Mouse (Mus musculus): ENCODE data around the gene Lrrc31. TPM values are rescaled to one million over a fixed set of nuclear protein-coding genes. Genes with fewer than 3 reads are reported as not detected.

Lrrc31 gene
- total RNA-seq (2023) = not detected

GRCm38 (mm10) chr3:30699711-30700505 lies at the start of gene Lrrc31:
TSS of gene Lrrc31 (minus strand) at chr3:30699843.

GRCm38 (mm10) chr3:30746006-30746405 lies 46.4 kb upstream of the Lrrc31 start, which contains the start of gene Samd7:
TSS of gene Samd7 (plus strand) at chr3:30746293.

DNA sequence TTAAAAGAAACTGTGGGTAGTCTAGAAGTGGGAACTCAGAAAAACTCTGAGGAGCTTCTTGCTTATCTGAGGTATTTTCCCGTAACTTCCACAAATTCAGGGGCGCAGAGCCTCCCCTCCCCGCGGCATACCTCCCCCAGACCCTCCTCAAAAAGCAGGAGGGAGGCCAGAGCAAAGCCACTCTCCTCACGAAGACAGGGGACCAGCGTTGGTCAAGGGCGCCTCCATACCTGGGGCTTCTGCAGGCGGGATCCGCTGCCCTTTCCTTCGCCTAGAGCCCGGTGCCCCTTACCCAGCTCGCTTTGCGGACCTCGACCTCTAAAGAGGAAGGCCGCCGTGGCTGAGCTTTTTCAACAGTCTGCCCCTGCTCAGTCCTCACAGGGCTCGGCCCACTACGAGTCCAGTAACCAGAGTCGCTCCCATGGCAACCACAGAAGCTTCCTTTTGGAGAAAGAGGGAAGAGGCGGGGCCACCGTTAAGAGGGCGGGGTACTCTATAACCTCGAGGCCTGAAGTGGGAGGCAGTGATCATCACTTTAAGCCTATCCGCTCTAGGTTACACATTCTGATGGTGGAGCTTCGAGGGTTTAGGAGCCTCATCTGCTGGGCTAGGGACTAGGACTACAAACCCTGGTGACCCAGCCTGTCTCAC lies 52.1 kb downstream of the Lrrc31 start, which contains the start of gene Lrrc34:
TSS of gene Lrrc34 (minus strand) at position 430 of the 651 bp plus-strand sequence.

GRCm38 (mm10) chr3:30644207-30644606 lies 55.4 kb downstream of the Lrrc31 start, which contains the start of gene Lrriq4:
TSS of gene Lrriq4 (plus strand) at chr3:30644507.

Other genes with a start within 250 kb of the Lrrc31 start
- gene Mecom, start 151.8 kb downstream of the Lrrc31 start, total RNA-seq (2023) = not detected
- not detected for gene Actrt3, start 99.9 kb downstream of the Lrrc31 start, total RNA-seq (2023)
- gene Mynn, start 97.8 kb downstream of the Lrrc31 start, total RNA-seq (2023) = 10 to 100 TPM; 30.1 to 43.8 TPM
- gene Lrriq4, start 55.3 kb downstream of the Lrrc31 start, total RNA-seq (2023) = not detected
- gene Lrrc34, start 52.0 kb downstream of the Lrrc31 start, total RNA-seq (2023) = not detected
- not detected for gene Samd7, start 46.5 kb upstream of the Lrrc31 start, total RNA-seq (2023)
- gene Sec62, start 93.0 kb upstream of the Lrrc31 start, total RNA-seq (2023) = 10 to 100 TPM; 47.1 to 54.4 TPM
- gene Gpr160, start 156.1 kb upstream of the Lrrc31 start, total RNA-seq (2023) = 10 to 100 TPM; 14.5 to 17.8 TPM